Mouse (Mus musculus) forebrain, embryonic 11.5 days (tissue): ENCODE measurements around the gene Dctn3. TPM values are rescaled to one million over a fixed set of nuclear protein-coding genes. Genes with fewer than 3 reads are reported as not detected.
"Not testable (repeated sequence)": the region's sequence is repeated elsewhere in the genome, so short reads cannot be mapped to it uniquely, and the experiment has no call there.

Source experiments
- ATAC-seq: fragments of 200-750 bp; cut with Nextera tagmentation; replicated peaks from 2 replicates; pipeline ENCODE4 v1.8.0; 2017; ENCODE audit warnings: moderate TSS enrichment; ENCODE audit not compliant: low FRiP score
- DNase-seq: peaks from one replicate; pipeline ENCODE4 v3.0.0-alpha.2; 2017; ENCODE audit warnings: low spot score
- H3K27ac ChIP-seq: fragments of 300-500 bp; sonication (generic); 2 replicates; pipeline ENCODE4 v1.5.1; 2014; ENCODE audit warnings: low read depth, low read length
- H3K27me3 ChIP-seq: fragments of 300-500 bp; sonication (generic); 2 replicates; pipeline ENCODE4 v1.6.1; 2014; ENCODE audit warnings: mild to moderate bottlenecking, low read length, mixed read lengths; ENCODE audit not compliant: control insufficient read depth, insufficient read depth
- H3K36me3 ChIP-seq: fragments of 300-500 bp; sonication (generic); 2 replicates; pipeline ENCODE4 v1.6.1; 2014; ENCODE audit warnings: mild to moderate bottlenecking, low read length, moderate library complexity, mixed read lengths; ENCODE audit not compliant: control insufficient read depth, insufficient read depth
- H3K4me1 ChIP-seq: fragments of 300-500 bp; sonication (generic); replicated peaks from 2 replicates; pipeline ENCODE4 v1.6.1; 2014; ENCODE audit warnings: low read length, mixed read lengths; ENCODE audit not compliant: control insufficient read depth, insufficient read depth
- H3K4me2 ChIP-seq: fragments of 300-500 bp; sonication (generic); 2 replicates; pipeline ENCODE4 v1.6.1; 2014; ENCODE audit warnings: low read depth, mild to moderate bottlenecking, low read length, moderate library complexity, mixed read lengths; ENCODE audit not compliant: severe bottlenecking
- H3K4me3 ChIP-seq: fragments of 300-500 bp; sonication (generic); 2 replicates; pipeline ENCODE4 v1.5.1; 2014; ENCODE audit warnings: low read depth, low read length
- H3K9ac ChIP-seq: fragments of 300-500 bp; sonication (generic); 2 replicates; pipeline ENCODE4 v1.6.1; 2014; ENCODE audit warnings: low read length
- H3K9me3 ChIP-seq: fragments of 300-500 bp; sonication (generic); 2 replicates; pipeline ENCODE4 v1.6.1; 2016; ENCODE audit warnings: low read length, mixed read lengths; ENCODE audit not compliant: control insufficient read depth
- WGBS: fragments of 180-500 bp; shearing (Covaris S2); extraction: QIAGEN DNeasy Blood & Tissue Kit; methylation state at CpG from one replicate; pipeline ENCODE4 v1.1.7; 2014; 5-methylcytosine and 5-hydroxymethylcytosine counted together
- polyA plus RNA-seq: library from polyadenylated mRNA; unstranded; fragments of >200 nt; fragmentation: Nextera tagmentation; extraction: Ambion mirVana; gene quantifications from 2 replicates; pipeline ENCODE4 v1.2.1, GENCODE M21; 2014

Gene Dctn3
- 135 and 142 TPM in 2 replicates for polyA plus RNA-seq

- DNase-seq = peak; percentile 91
- Histone ChIP-seq H3K4me1 (peaks cover 22% of the 10 kb centered on the region), H3K9ac (peak within 1 kb of the TSS; percentile 89), H3K27me3 (peaks cover 25% of the 10 kb centered on the region), H3K9me3 (no peaks in the 10 kb centered on the region), H3K36me3 (peaks cover 4% of the 10 kb centered on the region; the same call in 1 of the 2 replicates), H3K4me3 (peak within 1 kb of the TSS; percentile 81), H3K27ac (no peak within 1 kb of the TSS), H3K4me2 (peak within 1 kb of the TSS; percentile 89)
- ATAC-seq = peak; percentile 91
- 1% methylated on average over 27 of the region's 27 CpGs for WGBS
Observed at GRCm38 (mm10) chr4:41722918-41723351, at the start of gene Dctn3. Gene Dctn3, minus strand, starts transcription at chr4:41723170.

- 84% methylated on average over 10 of the region's 10 CpGs for WGBS
- not testable (repeated sequence) for H3K36me3 ChIP-seq, H3K27ac ChIP-seq, H3K4me3 ChIP-seq, H3K4me1 ChIP-seq, DNase-seq, H3K27me3 ChIP-seq, H3K4me2 ChIP-seq, H3K9ac ChIP-seq, ATAC-seq, H3K9me3 ChIP-seq
Observed at GRCm38 (mm10) chr4:41767301-41767700, 44.3 kb upstream of the Dctn3 start.

GRCm38 (mm10) chr4:41763176-41763575 lies 40.2 kb upstream of the Dctn3 start:
- H3K4me1 ChIP-seq = peaks cover 11% of the 10 kb centered on the region
- H3K9me3 ChIP-seq, H3K4me2 ChIP-seq, H3K9ac ChIP-seq, ATAC-seq, H3K4me3 ChIP-seq, H3K27ac ChIP-seq, H3K36me3 ChIP-seq, DNase-seq, H3K27me3 ChIP-seq: not testable (repeated sequence)
- WGBS = 79% methylated on average over 3 of the region's 6 CpGs

- not testable (repeated sequence) for H3K4me3 ChIP-seq, H3K9ac ChIP-seq, H3K36me3 ChIP-seq, ATAC-seq, H3K9me3 ChIP-seq, H3K27me3 ChIP-seq
- 44% methylated on average over 8 of the region's 8 CpGs for WGBS
- peak; percentile 61 for DNase-seq
- Histone ChIP-seq H3K4me1 (peaks cover 11% of the 10 kb centered on the region), H3K4me2 (peak overlapping the region; percentile 29; the same call in 1 of the 2 replicates), H3K27ac (peak overlapping the region; percentile 41)
Observed at GRCm38 (mm10) chr4:41762688-41763114, 39.7 kb upstream of the Dctn3 start.

- WGBS = 34% methylated on average over 8 of the region's 8 CpGs
- peak overlapping the region; percentile 41 for H3K27ac ChIP-seq
- peak overlapping the region; percentile 29; the same call in 1 of the 2 replicates for H3K4me2 ChIP-seq
- no peaks in the 10 kb centered on the region for H3K27me3 ChIP-seq
- DNase-seq = peak; percentile 66
- no peak overlapping the region; the same call in 1 of the 2 replicates for H3K9ac ChIP-seq
- H3K9me3 ChIP-seq = no peaks in the 10 kb centered on the region
- H3K4me3 ChIP-seq = no peak overlapping the region
- H3K4me1 ChIP-seq = peaks cover 11% of the 10 kb centered on the region
- no peak; the same call in 1 of the 2 replicates for ATAC-seq
- no peaks in the 10 kb centered on the region for H3K36me3 ChIP-seq
Observed at GRCm38 (mm10) chr4:41762099-41762687, 39.2 kb upstream of the Dctn3 start.

GRCm38 (mm10) chr4:41761680-41762079 lies 38.7 kb upstream of the Dctn3 start:
- Histone ChIP-seq H3K9ac (no peak overlapping the region; the same call in 1 of the 2 replicates), H3K36me3 (no peaks in the 10 kb centered on the region)

GRCm38 (mm10) chr4:41760911-41761310 lies 37.9 kb upstream of the Dctn3 start:
- 88% methylated on average over 4 of the region's 4 CpGs for WGBS
- Histone ChIP-seq H3K9me3 (no peaks in the 10 kb centered on the region), H3K27me3 (no peaks in the 10 kb centered on the region), H3K36me3 (no peaks in the 10 kb centered on the region), H3K9ac (peak overlapping the region; percentile 58), H3K27ac (peak overlapping the region; percentile 14; the same call in 1 of the 2 replicates), H3K4me2 (peak overlapping the region; percentile 48), H3K4me1 (peaks cover 11% of the 10 kb centered on the region), H3K4me3 (peak overlapping the region; percentile 32)
- DNase-seq (no peak), ATAC-seq (0 out of 2 replicates have a peak, but pooled peaks have one; percentile 37)

More at GRCm38 (mm10) chr4:41761680-41762079, 38.7 kb upstream of the Dctn3 start:
- Histone ChIP-seq H3K9me3 (no peaks in the 10 kb centered on the region), H3K4me3 (no peak overlapping the region), H3K27me3 (no peaks in the 10 kb centered on the region), H3K27ac (peak overlapping the region; percentile 41; the same call in 1 of the 2 replicates), H3K4me1 (peaks cover 11% of the 10 kb centered on the region), H3K4me2 (peak overlapping the region; percentile 48; the same call in 1 of the 2 replicates)
- ATAC-seq (no peak), DNase-seq (no peak)

- Histone ChIP-seq H3K27me3 (no peaks in the 10 kb centered on the region), H3K4me2 (peak overlapping the region; percentile 48), H3K4me3 (peak overlapping the region; percentile 32), H3K9ac (peak overlapping the region; percentile 58), H3K4me1 (peaks cover 11% of the 10 kb centered on the region), H3K27ac (peak overlapping the region; percentile 64), H3K36me3 (no peaks in the 10 kb centered on the region), H3K9me3 (no peaks in the 10 kb centered on the region)
- WGBS = under 1% methylated on average over 15 of the region's 15 CpGs
- DNase-seq (peak; percentile 91), ATAC-seq (peak; percentile 89)
Observed at GRCm38 (mm10) chr4:41760288-41760721, 37.3 kb upstream of the Dctn3 start.
